Mouse (Mus musculus): ENCODE measurements around the gene Atg9b.

The Atg9b gene

DNA sequence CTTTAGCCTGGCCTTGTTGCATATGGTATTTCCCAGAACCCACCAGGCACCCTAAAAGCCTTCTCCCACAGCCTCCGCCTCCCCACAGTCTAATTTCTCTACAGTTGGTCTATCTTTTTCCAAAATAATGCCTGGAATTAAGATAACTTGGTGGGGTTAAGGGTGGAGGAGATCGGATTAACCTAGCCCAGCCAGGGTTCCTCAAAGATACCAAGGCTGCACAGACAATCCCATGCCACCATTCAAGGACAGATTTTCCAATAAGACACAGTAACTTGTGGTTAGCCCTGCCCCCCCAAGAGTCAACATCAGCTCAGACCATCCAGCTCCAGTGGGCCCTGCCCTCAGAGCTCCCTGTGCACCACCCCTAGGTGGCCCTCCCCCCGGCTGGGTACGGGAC, 11.4 kb downstream of the Atg9b start:
- no peak for DNase-seq (ENCODE audit: low read depth)

DNA sequence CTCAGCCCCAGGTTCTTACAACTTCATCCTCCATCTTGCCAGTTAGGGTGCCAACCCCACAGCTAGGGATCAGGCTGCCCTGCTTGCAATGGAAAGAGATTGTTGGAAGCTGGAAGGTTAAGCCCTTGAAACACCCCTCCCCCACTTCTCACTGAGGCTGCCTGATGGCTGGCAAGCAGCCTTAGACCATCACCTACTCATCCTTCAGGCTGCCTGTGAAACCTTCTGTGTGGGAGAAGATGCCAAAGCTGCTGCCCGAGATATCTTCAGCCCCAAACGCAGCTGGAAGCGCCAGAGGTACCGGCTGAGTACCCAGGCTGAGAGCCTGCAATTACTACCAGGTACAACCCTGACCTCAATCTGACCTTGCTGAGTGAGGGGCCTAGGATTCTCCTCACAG, 12.4 kb downstream of the Atg9b start:
- no peak for DNase-seq (ENCODE audit: low read depth)

DNA sequence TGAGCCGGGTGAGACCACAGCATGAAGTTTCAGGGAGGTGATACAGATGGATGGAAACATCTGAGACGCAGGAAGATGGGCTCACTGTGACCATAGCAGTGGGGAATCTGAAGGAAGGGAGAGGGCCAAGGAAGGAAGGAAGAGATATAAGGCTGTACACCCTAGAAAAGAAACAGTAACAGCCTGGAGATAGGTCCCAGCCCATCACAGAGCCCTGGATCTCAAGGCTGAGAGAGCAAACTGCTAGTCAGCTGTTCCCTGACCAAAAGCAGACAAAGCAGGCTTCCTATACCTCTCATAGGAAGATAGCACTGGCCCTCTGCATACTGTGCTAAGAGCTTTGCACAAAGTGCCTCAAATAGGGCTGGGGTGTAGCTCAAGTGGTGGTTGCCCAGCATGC, 13.2 kb downstream of the Atg9b start:
- no peak for DNase-seq (ENCODE audit: low read depth)

DNA sequence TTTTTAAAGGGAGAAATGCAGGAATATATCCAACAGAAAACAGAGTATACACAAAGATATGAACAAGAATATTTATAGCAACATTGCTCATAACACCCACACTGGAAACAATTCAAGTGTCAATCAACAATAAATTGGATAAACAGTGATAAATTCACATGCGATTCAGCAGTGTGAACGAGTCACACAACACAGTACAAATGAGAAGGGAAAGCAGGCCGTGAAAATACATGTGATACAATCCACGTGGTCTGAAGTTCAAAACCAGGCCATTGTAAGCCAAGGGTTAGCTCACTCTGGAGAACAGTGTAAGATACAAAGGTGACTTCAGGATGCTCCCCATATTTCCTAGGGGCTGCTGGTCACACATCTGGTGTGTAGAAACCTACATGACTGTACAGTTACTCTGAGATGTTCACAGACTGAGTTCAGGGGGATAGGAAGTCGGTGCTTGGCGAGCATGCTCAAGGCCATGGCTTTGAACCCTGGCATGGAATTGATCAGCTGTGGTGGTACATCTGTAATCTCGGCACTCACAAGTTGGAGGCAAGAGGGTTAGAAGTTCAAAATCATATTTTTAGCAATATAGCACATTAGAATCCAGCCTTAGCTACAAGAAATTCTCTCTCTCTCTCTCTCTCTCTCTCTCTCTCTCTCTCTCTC, 17.1 kb downstream of the Atg9b start:
- DNase-seq (ENCODE audit: low read depth) = no peak

DNA sequence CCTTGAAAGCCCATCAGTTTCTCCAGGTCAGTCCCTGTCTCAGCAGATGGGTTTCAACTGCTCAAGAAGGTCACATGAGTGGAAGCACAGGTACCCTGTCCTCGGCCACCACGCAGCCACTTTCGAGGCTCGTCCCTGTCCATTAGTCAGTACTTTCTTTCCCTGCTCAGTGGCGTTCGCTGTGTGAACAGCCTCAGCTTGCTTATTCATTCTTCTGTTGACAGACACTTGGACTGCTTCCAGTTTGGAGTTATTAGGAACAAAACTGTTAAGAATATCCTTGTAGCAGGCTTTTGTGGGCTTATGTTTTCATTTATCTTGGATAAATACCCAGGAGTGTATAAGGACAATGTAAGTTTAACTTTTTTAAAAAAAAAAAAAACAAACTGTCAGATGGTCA, 17.7 kb downstream of the Atg9b start:
- DNase-seq (ENCODE audit: low read depth) = no peak

DNA sequence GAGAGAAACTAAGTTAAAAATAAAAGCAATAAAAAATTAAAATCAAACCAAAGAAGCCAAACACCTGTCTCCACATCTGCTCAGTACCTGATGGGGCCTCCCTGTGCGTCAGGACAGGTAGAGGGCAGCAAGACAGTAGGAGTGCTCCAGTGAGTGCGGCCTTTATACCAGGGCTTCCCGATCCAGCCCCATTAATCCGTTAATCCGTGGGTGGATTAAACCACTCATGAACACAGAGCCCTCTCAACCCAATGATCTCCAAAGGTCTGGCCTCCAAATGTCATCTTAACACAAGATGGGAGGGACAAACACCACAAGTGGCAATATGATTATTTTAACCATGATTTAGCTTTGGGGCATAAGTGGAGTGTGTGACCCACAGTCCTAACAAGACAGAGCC, 18.1 kb downstream of the Atg9b start:
- no peak for DNase-seq (ENCODE audit: low read depth)

DNA sequence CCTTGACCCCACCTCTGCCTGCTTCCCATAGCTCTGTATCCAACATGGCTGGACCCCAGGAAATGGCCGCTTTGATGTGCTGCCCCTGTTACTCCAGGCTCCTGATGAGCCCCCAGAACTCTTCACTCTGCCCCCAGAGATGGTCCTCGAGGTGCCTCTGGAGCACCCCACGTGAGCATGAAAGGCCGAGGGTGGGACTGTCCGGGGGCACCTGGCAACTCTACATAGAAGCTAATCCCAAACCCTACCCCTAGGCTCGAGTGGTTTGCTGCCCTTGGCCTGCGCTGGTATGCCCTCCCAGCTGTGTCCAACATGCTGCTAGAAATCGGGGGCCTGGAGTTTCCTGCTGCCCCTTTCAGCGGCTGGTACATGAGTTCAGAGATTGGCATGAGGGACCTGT, 22.2 kb downstream of the Atg9b start:
- no peak for DNase-seq (ENCODE audit: low read depth)

DNA sequence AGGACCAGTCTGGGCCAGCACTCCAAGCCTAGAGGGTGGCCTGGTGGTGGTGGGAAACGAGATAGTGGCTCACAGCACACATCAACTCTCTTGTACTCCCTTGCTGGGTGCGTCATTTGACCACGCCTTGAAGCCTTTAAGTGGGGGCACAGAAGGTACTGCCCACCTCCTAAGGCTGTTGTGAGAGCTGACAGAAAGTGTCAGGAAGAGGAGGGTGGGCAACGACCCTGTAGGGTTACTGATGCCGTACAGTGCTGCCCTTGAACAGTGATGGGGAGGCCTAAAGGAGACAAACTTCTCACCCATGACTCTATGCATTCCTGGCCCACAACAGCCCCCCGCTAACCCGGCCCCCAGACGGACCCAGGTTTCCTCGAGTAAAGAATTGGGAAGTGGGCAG, 25.5 kb downstream of the Atg9b start:
- no peak for DNase-seq (ENCODE audit: low read depth)

DNA sequence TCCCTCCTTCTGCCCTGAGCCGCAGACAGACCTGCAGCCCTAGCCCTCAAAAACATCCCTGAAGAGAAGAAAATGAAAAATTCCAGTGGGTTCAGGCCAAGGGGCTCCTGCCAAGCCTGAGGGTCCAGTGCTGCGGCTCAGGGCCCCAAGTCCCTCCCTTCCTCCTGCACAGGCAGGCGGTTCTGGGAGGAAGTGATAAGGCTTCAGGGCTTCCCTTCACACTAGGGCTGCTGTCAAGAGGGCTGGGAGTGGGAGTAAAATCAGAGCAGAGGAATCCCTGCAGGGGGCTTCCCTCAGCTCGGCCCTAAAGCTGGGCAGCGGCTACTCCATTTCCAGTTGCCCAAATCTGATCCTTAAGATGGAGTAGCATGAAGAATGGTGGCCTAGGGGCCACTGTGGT, 26.4 kb downstream of the Atg9b start:
- peak; percentile 72 for DNase-seq (ENCODE audit: low read depth)

DNA sequence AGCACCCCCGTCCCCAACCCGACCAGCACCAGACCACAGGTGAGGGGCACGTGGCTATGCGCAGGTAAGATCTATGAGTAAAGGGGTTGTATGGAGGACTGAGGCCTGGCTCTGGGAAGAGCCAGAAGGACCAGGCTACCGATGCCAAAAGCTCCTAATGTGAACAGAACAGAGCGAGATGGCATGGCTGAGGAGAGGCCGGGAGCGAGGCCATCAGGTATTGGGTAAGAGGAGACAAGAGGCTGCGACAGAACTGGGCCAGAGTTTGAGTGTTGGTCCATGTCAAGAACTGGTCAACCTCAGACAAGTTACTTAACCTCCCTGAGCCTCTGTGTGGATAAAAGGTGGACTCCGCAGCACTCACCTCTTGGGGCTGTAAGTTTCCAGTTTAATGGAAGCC, 27.0 kb downstream of the Atg9b start:
- no peak for DNase-seq (ENCODE audit: low read depth)

DNA sequence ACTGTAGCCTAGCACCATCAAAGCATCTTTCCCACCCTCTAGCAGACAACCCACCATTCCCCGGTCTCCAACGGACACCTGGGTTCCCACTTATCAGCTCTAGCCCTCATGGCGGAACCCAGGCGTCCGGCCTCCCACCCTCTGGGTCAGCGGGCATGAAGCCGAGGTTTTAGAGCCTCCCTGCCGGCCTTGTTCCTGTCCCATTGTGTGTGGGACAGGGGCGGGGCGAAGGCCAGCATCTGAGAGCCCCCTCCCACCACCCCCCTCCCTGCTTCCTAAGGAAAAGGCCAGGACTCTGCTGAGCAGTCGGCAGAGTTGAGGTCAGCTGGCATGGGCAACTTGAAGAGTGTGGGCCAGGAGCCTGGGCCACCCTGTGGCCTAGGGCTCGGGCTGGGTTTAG, 27.4 kb downstream of the Atg9b start, which contains the start of gene Nos3:
Gene Nos3 (plus strand): TSS at position 303 of the 400 bp plus-strand sequence.
- no peak for DNase-seq (ENCODE audit: low read depth)

DNA sequence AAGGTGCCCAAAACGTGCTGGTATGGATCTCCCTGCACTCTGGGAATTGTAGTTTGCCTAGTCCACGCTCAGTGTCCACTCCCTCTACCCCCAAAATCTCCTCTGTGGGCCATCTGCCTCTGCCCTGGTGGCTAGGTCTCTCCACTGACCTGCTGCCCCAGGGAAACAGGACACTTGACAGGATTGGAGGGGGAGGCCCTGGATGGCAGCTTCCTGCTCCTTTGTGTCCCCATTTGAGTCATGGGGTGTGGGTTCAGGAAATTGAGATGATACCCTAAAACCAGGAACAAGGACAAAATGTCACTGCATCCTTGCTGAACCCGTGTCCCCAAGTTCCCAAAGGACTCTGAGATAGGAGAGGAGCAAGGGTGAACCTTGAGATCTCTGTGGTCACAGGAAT, 27.9 kb downstream of the Atg9b start:
- DNase-seq (ENCODE audit: low read depth) = no peak

DNA sequence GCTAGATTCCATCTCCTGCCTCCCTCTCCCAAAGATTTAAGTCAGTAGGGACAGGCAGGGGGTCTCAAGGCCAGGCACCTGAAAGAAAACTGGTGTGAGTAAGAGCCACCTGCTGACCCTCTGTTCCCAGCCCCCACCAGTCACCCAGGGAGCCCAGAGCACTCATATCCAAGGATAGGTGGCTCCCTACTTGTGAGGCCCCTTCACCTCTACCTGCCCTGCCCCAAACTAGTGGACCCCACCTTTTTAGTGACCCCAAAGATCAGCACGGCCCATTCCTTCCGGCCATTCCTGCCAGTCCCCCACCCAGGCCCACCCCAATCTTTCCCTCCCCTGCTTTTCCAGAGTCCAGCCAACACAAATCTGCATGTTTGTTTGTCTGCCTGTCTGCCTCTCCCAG, 28.5 kb downstream of the Atg9b start:
- no peak for DNase-seq (ENCODE audit: low read depth)

DNA sequence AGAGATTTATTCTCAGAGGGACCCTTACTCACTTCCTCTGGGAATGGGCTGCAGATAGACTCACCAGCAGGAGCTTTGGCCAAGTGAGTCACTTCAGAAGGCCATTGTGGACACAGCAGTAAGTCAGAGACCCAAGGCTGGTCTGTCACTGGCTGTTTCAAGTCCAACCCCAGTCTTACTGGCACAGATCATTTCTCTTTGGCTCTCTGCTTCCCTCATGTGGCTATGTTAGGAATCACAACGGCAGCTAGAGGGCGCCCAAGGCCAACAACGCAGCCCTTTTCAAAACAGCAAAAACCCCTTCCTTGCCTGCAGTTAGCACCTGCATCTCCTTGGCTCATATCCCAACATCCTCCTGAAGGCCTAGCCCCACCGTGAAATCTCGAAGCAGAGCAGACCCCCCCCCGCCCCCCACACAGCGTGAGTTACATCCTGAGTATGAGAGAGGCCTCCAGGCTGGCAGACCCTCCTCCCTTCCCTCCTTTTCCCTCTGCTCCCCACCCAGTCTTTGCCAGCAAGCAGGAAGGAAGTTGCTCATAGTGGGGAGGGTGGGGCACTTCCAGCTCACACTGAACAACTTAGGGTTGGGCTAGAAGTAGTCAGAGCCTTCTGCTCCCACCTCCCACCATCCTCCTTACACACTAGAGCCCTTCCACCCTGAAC, 31.0 kb downstream of the Atg9b start:
- peak; percentile 93 for DNase-seq (ENCODE audit: low read depth)

DNA sequence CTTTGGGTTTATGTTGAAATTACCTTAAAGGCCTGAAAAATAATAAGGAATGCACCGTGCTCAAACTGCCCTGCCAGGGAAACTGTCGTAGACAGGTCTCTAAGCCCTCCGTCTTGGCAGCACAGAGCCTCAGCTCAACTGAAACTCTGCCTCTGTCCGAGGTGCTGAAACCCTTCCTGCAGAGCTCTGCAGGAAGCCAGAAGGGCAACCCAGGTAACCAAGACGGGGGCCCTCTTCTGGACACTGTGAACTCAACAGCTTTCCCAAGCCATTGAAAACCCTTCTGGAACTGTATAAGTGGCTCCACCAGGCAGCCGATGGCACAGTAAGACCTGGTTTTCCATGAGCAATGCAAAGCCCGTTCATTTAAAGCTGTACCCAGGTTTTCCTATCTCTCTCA, 34.5 kb downstream of the Atg9b start:
- peak; percentile 85 for DNase-seq (ENCODE audit: low read depth)

DNA sequence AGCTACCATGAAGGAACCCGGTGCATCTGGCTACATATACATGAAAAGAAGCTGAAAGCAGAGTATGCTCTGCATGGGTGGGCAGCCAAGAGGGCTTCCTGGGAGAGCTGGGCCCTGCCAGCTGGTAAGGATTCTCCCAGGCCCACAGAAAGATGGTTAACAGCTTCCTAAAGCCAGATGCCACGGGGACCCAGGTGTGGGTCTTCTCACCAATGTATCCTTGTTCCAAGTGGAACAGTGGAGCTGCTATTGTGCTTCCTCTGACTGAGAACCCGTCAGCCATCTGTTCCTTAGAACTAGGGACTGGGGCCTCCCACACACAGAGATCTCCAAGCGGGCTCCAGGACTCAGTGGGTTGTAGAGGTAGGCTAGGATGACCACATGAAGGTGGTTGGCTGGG, 35.2 kb downstream of the Atg9b start:
- no peak for DNase-seq (ENCODE audit: low read depth)

DNA sequence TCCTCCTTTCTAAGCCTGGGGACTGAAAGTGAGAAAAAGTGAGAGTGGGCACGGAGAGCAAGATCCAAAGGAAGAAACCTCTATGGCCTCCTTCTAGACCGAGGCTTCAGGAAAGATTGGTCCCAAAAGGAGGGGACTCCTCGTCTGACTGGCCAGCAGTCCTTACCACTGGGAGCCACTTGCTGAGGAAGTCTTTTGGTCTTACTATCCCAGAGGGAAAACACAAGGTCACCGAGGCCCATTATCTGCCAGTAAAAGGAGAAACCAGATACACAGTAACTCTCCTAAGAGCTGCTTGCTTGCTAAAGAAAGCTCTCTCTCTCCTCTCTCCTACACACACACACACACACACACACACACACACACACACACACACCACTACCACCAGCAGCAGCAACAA, 38.6 kb downstream of the Atg9b start:
- no peak for DNase-seq (ENCODE audit: low read depth)

DNA sequence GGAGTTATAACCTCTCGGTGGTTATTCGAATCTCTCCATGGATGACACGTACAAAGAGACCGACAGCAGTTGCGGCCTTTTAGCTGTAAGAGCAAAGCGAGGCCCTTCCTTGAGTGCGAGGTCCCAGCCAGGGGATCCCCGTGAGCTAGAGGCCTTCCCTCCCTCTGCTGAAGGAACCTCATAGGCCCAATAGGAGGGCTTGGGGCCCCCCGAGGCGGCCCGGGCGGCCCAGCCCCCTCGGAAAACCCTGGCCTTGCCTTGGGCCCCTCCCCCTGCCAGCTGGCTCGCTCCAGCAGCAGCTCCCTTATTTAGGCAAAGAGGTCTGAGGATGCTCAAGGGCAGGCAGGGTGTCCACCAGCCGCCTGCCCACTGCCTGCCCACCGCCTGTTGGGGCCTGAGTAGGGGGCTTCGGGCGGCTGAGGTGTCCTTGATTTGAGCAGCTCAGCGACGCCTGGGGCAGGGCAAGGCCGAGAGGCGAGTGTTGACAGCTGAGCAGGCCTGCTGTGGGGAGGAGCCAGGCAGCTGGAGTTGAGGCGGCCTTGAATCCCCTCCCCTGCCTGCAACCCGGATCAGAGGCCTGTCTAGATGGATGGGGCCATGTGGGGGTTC, 39.6 kb downstream of the Atg9b start:
- no peak for DNase-seq (ENCODE audit: low read depth)

DNA sequence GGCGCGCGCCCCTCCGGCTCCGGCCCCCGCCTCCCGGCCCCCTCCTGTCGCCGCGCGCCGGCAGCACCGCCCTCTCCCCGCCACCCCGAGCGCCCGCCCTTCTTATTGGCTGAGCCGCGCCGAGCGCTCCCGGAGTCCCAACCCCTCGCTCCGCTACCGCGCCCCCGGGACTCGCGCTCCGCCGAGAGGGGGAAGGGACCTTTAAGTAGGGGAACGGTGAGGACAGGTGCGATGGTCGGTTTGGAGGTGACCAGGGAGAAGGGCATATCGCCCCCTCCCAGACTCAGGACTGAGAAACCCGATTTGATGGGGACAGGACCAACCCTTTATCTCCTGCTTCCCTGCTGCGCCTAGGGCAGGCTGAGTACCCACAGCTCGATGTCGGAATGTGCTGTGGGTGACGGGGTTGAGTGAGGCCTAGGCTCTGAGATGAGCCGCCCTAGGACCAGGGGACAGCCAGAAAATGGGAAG, 40.2 kb downstream of the Atg9b start:
- DNase-seq (ENCODE audit: low read depth) = no peak

DNA sequence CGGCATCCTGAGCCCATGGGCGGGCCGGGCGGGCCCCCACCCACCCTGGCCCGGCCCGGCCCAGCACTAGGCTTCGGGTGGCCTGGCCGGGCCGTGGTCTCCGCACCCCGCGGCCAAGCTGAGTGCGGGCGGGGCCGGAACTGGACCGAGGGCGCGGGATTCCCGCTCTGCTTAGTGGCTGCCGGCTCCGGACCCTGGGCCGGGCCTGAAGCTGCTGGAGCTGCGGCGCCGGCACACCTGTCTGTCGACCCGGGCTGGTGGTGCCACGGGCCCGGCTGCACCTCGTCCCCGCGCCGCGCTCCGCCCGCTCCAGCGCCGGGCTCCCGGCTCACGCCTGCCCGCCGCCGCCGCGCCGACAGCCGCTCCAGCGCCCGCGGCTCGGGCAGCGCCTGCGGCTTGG, 40.7 kb downstream of the Atg9b start, which contains the start of gene Kcnh2:
Gene Kcnh2 (minus strand): TSS at position 327 of the 400 bp plus-strand sequence.
- DNase-seq (ENCODE audit: low read depth) = no peak

DNA sequence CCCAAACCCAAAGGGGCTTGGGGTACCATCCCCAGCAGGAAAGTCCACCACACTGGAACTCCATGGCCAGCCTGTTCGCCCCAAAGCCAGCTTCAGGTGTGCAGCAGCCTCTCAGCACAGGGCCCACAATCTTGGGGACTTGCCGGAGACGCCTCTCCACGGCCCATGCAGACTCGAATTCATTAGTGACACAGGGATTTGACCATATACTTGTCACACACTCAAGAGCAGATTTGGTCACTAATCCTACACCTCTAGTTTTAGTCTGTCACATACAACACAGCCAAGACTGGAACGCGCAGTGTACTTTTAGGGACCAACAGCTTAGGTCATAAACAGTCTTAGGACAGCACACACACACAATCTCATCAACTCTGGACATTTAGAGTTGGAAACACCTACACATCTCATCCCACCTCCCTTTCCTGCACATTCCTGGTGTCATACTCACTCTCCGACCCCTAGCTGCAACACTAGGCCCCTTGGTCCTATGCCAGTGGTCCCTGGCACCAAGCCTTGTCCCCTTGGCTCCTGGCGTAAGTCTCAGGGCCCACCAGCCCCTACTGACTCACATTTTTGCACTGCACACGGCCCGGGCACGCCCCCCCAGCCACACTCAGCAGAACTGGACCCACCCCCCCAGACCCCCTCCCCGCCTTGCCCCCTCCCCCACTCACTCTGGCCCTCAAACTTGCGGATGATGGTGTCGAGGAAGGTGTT, 41.3 kb downstream of the Atg9b start:
- no peak for DNase-seq (ENCODE audit: low read depth)

DNA sequence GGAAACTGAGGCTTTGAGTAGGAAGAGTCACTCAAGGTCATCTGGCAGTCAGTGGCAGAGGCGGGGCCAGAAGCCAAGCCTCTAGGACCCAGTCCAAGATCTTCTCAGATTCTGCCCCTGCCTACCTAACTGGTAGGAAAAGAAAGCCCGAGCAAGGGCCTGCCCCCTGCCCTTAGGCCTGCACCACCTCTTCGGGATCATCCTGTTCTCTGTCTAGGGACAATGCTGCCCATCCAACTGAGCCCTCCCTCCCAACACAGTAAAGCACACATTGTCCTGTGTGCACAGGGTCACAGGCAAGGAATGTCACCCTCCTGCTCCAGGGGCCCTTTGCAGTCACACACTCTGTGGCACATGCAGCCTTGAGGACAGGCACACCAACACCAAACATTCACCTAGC, 41.9 kb downstream of the Atg9b start:
- no peak for DNase-seq (ENCODE audit: low read depth)

DNA sequence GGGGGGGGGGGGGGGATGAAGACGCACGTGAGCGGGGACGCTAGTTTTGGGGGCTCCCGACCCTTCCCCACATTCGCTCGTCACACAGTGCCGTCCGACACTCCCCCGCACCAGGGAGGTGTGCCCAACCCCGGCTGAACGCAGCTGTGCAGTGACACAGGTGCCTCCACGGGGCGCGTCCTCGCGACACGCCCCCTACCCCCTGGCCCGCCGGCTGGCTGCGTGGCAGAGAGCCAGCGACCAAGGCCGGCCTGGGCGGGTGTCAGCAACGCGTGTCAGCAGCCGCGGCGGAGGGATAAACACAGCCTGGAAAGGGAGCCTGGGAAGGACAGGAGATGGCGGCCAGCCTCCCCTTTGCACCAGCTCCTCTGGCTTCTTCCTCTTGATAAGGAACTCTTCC, 43.4 kb downstream of the Atg9b start:
- DNase-seq (ENCODE audit: low read depth) = no peak
